Mouse (Mus musculus) liver, embryonic 15.5 days (tissue): ENCODE measurements around the gene Jazf1. TPM values are rescaled to one million over a fixed set of nuclear protein-coding genes. Genes with fewer than 3 reads are reported as not detected.
A peak's percentile ranks its signal among the peaks of the same experiment; 100 is the strongest.

Experiments used
- ATAC-seq: fragments of 200-750 bp; cut with Nextera tagmentation; 2 replicates; pipeline ENCODE4 v1.8.0; 2017; ENCODE audit warnings: moderate number of reproducible peaks, mild to moderate bottlenecking, moderate library complexity; ENCODE audit not compliant: insufficient read depth
- H3K27ac ChIP-seq: fragments of 300-500 bp; sonication (generic); replicated peaks from 2 replicates; pipeline ENCODE4 v1.5.1; 2015; ENCODE audit warnings: mild to moderate bottlenecking, inconsistent platforms
- H3K27me3 ChIP-seq: fragments of 300-500 bp; sonication (generic); 2 replicates; pipeline ENCODE4 v1.6.1; 2015; ENCODE audit warnings: mild to moderate bottlenecking, inconsistent platforms
- H3K36me3 ChIP-seq: fragments of 300-500 bp; sonication (generic); replicated peaks from 2 replicates; pipeline ENCODE4 v1.6.1; 2015; ENCODE audit warnings: moderate library complexity, mild to moderate bottlenecking, inconsistent platforms
- H3K4me1 ChIP-seq: fragments of 300-500 bp; sonication (generic); replicated peaks from 2 replicates; pipeline ENCODE4 v1.6.1; 2015; ENCODE audit warnings: inconsistent platforms
- H3K4me2 ChIP-seq: fragments of 300-500 bp; sonication (generic); 2 replicates; pipeline ENCODE4 v1.6.1; 2015; ENCODE audit warnings: moderate library complexity, mild to moderate bottlenecking, inconsistent platforms
- H3K4me3 ChIP-seq: fragments of 300-500 bp; sonication (generic); replicated peaks from 2 replicates; pipeline ENCODE4 v1.5.1; 2015; ENCODE audit warnings: mild to moderate bottlenecking, inconsistent platforms
- H3K9ac ChIP-seq: fragments of 300-500 bp; sonication (generic); 2 replicates; pipeline ENCODE4 v1.6.1; 2015; ENCODE audit warnings: moderate library complexity, mild to moderate bottlenecking, inconsistent platforms
- H3K9me3 ChIP-seq: fragments of 300-500 bp; sonication (generic); replicated peaks from 2 replicates; pipeline ENCODE4 v1.6.1; 2016; ENCODE audit warnings: inconsistent platforms
- WGBS: fragments of 180-500 bp; shearing (Covaris S2); methylation state at CpG from one replicate; pipeline ENCODE4 v1.1.7; 2015; ENCODE audit warnings: mixed read lengths; ENCODE audit not compliant: insufficient replicate concordance; 5-methylcytosine and 5-hydroxymethylcytosine counted together
- polyA plus RNA-seq: library from polyadenylated mRNA; unstranded; fragments of >200 nt; fragmentation: Nextera tagmentation; extraction: Ambion mirVana; gene quantifications from 2 replicates; pipeline ENCODE4 v1.2.1, GENCODE M21; 2015

The Jazf1 gene
- polyA plus RNA-seq = 1.9 and 2.2 TPM in 2 replicates

DNA sequence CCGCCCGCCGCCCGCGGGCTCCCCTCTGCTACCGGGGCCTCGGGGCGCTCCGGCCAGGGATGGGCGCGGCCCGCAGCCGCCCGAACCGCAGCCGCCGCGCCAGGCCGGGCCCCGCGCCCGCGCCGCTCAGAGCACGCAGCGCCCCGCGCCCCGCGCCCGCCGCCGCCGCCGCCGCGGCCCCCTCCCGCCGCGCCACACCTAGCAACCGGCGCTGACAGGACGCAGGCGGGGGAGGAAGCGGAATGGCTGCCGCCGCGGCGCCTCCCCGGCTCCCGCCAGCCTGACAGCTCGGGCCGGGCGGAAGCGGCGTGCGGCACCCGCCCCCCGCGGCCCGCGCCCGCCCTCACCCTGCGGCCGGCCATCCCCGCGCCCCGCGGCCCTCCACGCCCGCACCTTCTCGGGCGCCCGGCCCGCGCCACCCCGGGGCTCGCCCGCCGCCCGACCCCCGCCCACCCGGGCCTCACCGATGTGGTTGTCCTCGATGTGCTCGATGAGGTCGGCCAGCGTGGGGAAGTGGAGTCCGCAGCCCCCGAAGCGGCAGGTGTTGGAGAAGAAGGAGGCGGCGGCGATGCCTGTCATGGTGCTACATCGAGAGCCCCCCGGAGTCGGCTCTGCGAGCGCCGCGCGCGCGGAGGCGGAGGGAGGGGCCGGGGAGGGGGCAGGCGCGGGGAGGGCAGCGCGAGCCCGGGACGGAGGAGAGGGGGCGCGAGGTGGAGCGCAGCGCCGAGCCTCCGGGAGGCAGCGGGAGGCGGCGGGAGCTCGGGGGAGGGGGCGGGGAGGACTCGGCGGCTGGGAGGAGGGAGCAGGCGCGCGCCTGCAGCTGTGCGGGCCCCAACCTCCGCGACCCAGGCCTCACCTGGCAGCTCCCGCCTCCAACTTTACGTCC is at the start of gene Jazf1:
Jazf1 (minus strand) TSS at position 643 of the 886 bp plus-strand sequence.
- H3K27ac ChIP-seq = no peak within 1 kb of the TSS
- H3K9ac ChIP-seq = peak within 1 kb of the TSS; percentile 39; the same call in 1 of the 2 replicates
- 1% methylated on average over 116 of the region's 133 CpGs for WGBS
- peaks cover 41% of the 10 kb centered on the region for H3K27me3 ChIP-seq
- H3K4me1 ChIP-seq = no peaks in the 10 kb centered on the region; the same call in 1 of the 2 replicates
- H3K4me2 ChIP-seq = peak within 1 kb of the TSS; percentile 70
- H3K36me3 ChIP-seq = no peaks in the 10 kb centered on the region
- peak; percentile 57 for ATAC-seq
- H3K4me3 ChIP-seq = peak within 1 kb of the TSS; percentile 60
- no peaks in the 10 kb centered on the region for H3K9me3 ChIP-seq

DNA sequence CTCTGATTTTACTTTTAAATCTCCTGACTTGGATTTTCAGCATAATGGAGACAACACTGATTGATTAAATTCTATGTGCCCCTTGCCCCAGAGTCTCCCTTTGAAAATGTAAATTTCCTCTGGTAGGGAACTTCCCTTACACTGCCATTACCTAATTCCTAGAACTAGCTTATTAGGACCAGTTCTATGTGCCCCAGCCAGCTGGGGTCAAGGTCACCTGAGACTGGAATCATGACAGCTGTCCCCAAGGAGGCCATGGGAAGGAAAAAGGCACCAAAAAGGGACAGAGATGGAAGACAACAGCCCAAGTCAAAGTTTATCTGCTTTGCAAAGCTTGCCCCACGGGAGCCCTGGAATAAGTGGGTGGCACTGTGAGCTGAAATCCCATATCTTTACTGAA is 49.4 kb upstream of the Jazf1 start:
- no peak overlapping the region for H3K4me2 ChIP-seq
- H3K9ac ChIP-seq = no peak overlapping the region
- H3K4me1 ChIP-seq = no peaks in the 10 kb centered on the region
- no peaks in the 10 kb centered on the region for H3K27me3 ChIP-seq
- H3K27ac ChIP-seq = no peak overlapping the region
- WGBS = 31% methylated on average over 1 of the region's 1 CpGs
- no peaks in the 10 kb centered on the region for H3K36me3 ChIP-seq
- H3K9me3 ChIP-seq = no peaks in the 10 kb centered on the region
- no peak overlapping the region for H3K4me3 ChIP-seq
- no peak for ATAC-seq

DNA sequence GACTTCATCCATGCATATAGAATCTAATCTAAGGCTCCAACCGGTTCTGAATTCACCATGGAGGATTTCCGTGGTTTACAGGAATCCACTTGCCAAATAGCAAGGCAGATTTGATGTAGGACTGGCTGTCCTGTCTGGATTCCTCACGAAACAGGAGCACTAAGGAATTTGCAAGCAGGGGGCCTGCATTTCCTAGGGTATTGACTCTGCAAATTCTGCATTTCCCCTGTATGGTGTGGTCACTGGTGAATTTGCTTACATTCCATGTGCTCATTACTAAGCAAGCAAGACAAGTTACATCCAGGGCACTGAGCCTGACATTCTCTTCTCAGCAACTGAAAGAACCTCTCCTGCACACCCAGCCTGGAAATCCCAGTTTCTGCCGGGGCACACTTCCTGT is 18.4 kb upstream of the Jazf1 start:
- Histone ChIP-seq H3K27ac (no peak overlapping the region), H3K36me3 (no peaks in the 10 kb centered on the region), H3K9me3 (no peaks in the 10 kb centered on the region), H3K4me2 (no peak overlapping the region), H3K4me3 (no peak overlapping the region), H3K4me1 (no peaks in the 10 kb centered on the region), H3K27me3 (no peaks in the 10 kb centered on the region), H3K9ac (no peak overlapping the region)
- WGBS = 30% methylated on average over 4 of the region's 4 CpGs
- no peak for ATAC-seq

DNA sequence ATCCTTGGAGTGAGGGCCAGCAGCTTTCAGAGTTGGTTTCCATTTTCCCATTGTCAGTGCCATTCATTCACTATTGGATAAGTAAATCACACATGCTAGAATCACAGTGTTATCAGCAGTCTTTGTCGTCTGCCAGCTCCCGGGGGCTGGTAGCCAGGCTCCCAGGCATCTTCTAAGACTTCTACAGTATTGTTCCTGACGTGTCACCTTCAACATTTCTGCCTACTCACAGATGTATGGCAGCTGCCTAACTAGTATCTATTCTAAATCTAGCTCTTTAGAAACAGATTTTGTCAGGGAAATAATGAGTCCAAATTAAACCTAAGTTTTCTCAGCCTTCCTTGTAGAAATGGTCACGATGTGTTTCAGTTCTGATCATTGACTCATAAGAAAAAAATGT is 12.8 kb upstream of the Jazf1 start:
- 37% methylated on average over 4 of the region's 4 CpGs for WGBS
- no peak overlapping the region for H3K9ac ChIP-seq
- no peaks in the 10 kb centered on the region for H3K4me1 ChIP-seq
- no peaks in the 10 kb centered on the region for H3K9me3 ChIP-seq
- no peak overlapping the region for H3K4me3 ChIP-seq
- H3K27me3 ChIP-seq = no peaks in the 10 kb centered on the region
- no peak overlapping the region for H3K27ac ChIP-seq
- H3K36me3 ChIP-seq = no peaks in the 10 kb centered on the region
- no peak for ATAC-seq
- no peak overlapping the region for H3K4me2 ChIP-seq

DNA sequence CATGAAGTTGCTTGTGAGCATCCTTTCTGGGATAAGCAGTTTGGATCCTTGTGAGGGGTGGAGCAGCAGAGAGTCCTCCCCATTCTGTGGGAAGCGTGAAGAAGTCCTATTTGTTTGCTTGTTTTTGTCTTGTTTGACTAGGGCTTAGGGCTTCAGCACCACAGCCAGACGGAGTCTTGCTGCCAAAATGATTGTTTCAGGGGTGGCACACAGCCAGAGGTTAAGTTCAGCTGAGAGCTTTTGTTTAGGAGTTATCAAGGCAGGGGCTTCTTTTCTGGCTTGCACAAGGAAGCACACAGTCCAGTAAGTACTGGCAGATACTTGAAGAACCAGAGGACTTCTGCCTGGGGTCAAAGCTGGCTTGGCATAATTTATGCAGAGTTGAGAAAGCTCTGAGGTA is 10.2 kb upstream of the Jazf1 start:
- 52% methylated on average over 2 of the region's 2 CpGs for WGBS
- H3K9me3 ChIP-seq = no peaks in the 10 kb centered on the region
- H3K4me1 ChIP-seq = no peaks in the 10 kb centered on the region
- H3K9ac ChIP-seq = no peak overlapping the region
- no peak overlapping the region for H3K4me2 ChIP-seq
- no peaks in the 10 kb centered on the region for H3K36me3 ChIP-seq
- no peak overlapping the region for H3K27ac ChIP-seq
- ATAC-seq = no peak
- no peaks in the 10 kb centered on the region for H3K27me3 ChIP-seq
- H3K4me3 ChIP-seq = no peak overlapping the region

DNA sequence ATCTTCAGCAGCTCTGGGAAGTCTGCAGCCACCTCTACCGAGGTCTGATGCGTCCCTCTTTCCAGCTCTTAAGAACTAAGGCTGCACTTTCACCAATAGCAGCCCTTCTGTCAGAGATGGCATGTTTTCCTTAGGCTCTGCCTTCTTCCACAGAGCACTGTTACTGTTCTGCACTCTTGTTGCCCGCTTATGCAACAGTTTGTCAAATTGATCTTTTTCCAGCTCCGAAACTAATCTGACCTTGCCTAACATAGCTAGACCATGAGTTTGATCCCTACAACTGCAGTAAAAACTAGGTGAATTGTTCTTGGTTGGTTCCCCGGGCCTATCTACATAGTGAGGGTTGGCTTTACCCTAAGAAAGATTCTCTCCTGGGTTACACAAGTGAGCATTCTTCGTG is 3.3 kb upstream of the Jazf1 start:
- Histone ChIP-seq H3K9me3 (no peaks in the 10 kb centered on the region), H3K27me3 (peaks cover 36% of the 10 kb centered on the region), H3K4me1 (no peaks in the 10 kb centered on the region; the same call in 1 of the 2 replicates), H3K4me2 (no peak overlapping the region), H3K9ac (no peak overlapping the region), H3K27ac (no peak overlapping the region), H3K36me3 (no peaks in the 10 kb centered on the region), H3K4me3 (no peak overlapping the region)
- ATAC-seq = no peak
- 45% methylated on average over 6 of the region's 6 CpGs for WGBS

DNA sequence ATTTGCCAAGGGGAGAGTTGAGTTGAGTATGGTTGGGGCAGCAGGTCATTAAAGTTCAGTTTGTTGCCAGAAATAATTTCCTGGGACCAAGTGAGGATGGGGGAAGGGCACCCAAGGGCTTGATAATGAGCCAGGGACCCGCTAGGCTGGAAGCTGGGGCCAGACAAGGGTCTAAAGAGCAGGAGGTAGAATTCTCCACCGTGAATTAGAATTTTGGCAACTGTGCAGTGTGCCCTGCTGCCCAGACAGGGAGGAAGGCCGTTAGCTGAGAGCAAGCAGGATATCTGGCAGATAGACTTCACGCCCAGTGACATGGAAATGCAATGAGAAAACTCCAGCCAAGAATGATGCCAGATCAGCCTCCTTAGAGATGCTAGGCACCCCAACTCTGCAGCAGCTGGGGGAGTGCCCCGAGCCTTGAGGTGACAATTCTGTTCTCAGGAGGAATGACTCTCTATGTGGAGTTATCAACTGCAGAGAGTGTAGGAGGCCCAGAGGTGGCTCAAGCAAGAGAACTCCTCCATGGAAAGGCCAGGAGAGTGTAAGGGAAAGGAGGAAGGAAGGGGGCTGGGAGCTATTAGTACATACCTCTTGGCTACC is 1.6 kb upstream of the Jazf1 start:
- Histone ChIP-seq H3K4me1 (no peaks in the 10 kb centered on the region; the same call in 1 of the 2 replicates), H3K36me3 (no peaks in the 10 kb centered on the region), H3K9ac (no peak overlapping the region), H3K4me2 (no peak overlapping the region), H3K4me3 (no peak overlapping the region), H3K27me3 (peaks cover 41% of the 10 kb centered on the region), H3K9me3 (no peaks in the 10 kb centered on the region), H3K27ac (no peak overlapping the region)
- ATAC-seq = no peak
- WGBS = 36% methylated on average over 5 of the region's 5 CpGs

DNA sequence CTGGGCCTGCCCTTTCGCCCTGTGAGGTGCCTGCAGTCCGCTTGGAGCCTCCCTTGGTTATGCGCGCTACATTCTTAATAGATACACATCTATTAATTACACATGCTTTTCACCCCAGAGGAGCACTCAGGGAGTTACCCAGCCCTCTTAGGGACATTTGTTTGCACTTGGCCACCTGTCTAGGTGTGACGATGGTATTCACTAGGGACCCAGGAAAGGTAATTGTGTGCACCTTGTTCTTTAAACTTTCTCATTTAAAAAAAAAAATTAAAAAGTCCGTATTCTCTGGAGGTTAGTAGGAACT is 396 bp upstream of the Jazf1 start:
- H3K4me1 ChIP-seq = no peaks in the 10 kb centered on the region; the same call in 1 of the 2 replicates
- peak overlapping the region; percentile 70 for H3K4me2 ChIP-seq
- ATAC-seq = no peak
- H3K27ac ChIP-seq = no peak overlapping the region
- H3K4me3 ChIP-seq = peak overlapping the region; percentile 60
- H3K36me3 ChIP-seq = no peaks in the 10 kb centered on the region
- 7% methylated on average over 6 of the region's 6 CpGs for WGBS
- peaks cover 41% of the 10 kb centered on the region for H3K27me3 ChIP-seq
- H3K9me3 ChIP-seq = no peaks in the 10 kb centered on the region
- peak overlapping the region; percentile 39; the same call in 1 of the 2 replicates for H3K9ac ChIP-seq

DNA sequence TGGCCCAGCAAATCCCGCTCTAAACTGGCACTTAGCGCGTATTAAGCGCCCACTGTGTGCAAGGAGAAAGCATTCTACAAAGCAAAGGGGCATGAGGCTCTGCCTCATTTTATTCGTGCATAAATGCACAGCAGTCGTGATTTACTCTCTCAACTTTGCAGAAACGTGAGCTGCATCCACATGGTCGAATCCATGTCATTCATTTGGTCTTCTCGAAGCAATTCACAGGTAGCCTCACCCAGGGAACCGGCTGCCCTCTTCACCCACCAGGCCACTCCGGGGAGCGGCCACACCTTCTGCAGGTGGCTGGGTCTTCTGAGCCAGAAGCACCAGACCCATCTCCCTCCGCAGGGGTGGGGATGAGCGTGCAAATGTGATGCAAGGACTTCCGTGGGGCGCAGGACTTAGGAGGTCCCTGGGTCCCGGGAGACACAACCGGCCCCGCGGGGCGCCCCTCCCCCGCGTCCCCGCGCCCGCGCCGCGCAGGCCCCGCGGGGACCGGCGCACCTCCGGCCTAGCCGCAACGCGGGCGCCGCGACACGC is 914 bp downstream of the Jazf1 start:
- Histone ChIP-seq H3K4me3 (peak overlapping the region; percentile 60), H3K36me3 (no peaks in the 10 kb centered on the region), H3K9me3 (no peaks in the 10 kb centered on the region), H3K9ac (no peak overlapping the region), H3K27me3 (peaks cover 41% of the 10 kb centered on the region), H3K27ac (no peak overlapping the region), H3K4me2 (peak overlapping the region; percentile 70), H3K4me1 (no peaks in the 10 kb centered on the region; the same call in 1 of the 2 replicates)
- no peak for ATAC-seq
- WGBS = 8% methylated on average over 32 of the region's 41 CpGs

DNA sequence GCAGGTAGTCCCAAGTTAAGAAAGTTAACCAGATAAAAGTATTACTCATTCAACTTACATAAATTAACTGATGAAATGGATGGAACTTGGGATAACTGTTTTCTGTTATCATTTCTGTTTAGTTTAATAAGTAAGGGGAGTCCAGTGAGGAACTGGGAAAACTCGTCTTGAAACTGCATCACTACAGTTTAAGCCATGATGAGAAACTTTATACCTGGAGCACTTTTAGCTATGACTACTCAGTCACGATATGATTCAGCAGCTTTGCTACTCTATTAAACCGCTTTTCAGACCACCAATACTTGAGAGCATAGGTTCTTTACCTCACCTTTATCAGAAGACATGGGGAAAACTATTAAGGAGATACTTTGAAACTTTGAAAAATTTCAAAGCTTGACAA is 1.5 kb downstream of the Jazf1 start:
- Histone ChIP-seq H3K36me3 (no peaks in the 10 kb centered on the region), H3K27ac (no peak overlapping the region), H3K9me3 (no peaks in the 10 kb centered on the region), H3K4me2 (no peak overlapping the region), H3K9ac (no peak overlapping the region), H3K4me1 (no peaks in the 10 kb centered on the region; the same call in 1 of the 2 replicates), H3K27me3 (peaks cover 41% of the 10 kb centered on the region), H3K4me3 (no peak overlapping the region)
- ATAC-seq = no peak
- 48% methylated on average over 3 of the region's 3 CpGs for WGBS

DNA sequence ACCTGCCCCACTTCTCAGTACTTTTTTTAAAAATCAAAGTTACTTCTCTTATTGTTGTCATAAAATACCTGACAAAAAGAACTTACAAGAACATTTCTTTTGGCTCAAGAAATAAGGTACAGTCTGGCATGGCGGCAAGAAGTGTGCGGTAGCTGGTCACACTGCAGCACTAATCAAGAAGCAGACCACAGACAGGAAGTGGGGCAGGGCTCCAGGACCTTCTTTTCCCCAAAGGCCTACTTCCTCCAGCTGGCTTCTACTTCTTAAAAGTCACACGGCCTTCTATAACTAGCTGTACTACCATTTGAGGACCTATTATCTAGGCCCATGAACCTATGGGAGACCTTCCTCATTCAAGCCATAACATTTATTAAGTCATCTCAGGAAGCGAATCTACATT is 4.4 kb downstream of the Jazf1 start:
- 40% methylated on average over 4 of the region's 4 CpGs for WGBS
- Histone ChIP-seq H3K9me3 (no peaks in the 10 kb centered on the region), H3K4me3 (no peak overlapping the region), H3K4me1 (no peaks in the 10 kb centered on the region), H3K27ac (no peak overlapping the region), H3K9ac (no peak overlapping the region), H3K4me2 (no peak overlapping the region), H3K27me3 (peaks cover 28% of the 10 kb centered on the region), H3K36me3 (no peaks in the 10 kb centered on the region)
- no peak for ATAC-seq
